Mouse (Mus musculus): ENCODE results near the gene Olfr149.
"Not testable (repeated sequence)": the region's sequence is repeated elsewhere in the genome, so short reads cannot be mapped to it uniquely, and the experiment has no call there.

Gene Olfr149

DNA sequence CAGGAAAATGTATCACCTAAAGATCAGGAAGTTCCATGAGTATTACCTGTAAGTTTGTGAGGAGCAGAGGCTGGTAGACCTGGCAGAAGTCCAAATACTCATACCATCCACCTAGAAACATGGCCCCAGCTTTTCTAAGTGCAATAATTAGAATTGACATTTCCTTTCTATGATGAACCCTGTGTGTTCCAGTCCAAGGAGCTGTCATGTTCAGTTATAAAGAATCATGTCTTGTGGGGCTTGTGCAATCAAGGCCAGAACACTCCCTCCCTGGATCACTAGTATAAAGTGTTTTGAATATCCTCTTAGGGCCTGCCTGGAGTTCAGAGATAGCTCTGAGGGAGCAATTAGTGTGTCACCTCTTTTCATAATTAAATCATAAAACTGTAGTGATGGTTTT is at the start of gene Olfr149:
Gene Olfr149 (minus strand): TSS at position 101 of the 400 bp plus-strand sequence.
- DNase-seq: peak; percentile 17

GRCm38 (mm10) chr9:39746428-39746827 is 39.5 kb upstream of the Olfr149 start:
- DNase-seq: no peak

- DNase-seq: no peak
Observed at GRCm38 (mm10) chr9:39745949-39746348, 39.0 kb upstream of the Olfr149 start, which contains the start of gene Olfr967. TSS of gene Olfr967 (plus strand) at chr9:39746249.

DNA sequence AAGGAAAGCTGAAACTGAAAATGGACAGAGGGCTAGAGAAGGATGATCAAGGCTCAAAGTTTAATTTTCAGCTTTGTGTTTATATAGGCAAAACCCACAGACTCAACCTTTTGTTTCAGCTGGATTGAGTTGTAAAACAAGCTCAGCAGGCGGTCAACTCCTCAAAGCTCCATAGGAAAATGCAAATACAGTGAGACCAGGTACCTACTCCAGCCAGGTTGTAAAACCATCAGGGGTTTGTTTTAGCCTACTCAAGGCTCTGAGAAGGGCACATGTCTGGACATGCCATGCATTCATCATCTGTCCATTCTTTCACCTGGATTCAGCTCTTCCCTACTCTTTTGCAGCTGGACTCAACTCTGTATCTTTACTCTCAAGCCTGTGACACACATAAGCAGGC is 33.8 kb upstream of the Olfr149 start:
- no peak for DNase-seq

GRCm38 (mm10) chr9:39730678-39731077 is 23.8 kb upstream of the Olfr149 start, which contains the start of gene Olfr150:
TSS of gene Olfr150 (plus strand) at chr9:39730978.
- no peak for DNase-seq

DNA sequence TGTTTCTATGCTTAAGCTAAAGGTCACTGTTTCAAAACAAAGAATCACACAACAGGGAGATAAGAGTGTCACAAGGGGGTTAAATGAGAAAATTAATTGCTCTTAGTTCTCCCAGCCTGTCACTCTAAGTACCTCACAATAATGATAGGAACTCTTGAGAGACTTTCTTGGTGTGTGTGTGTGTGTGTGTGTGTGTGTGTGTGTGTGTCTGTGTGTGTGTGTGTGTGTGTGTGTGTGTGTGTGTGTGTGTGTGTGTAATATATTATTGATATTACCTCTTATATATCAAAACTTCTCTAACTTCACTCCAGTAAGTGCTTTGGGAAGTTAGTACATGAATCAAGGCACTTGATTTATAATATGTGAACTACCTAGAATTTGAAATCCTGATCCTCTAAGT is 4.1 kb upstream of the Olfr149 start, which contains the start of gene Olfr965:
Gene Olfr965 (plus strand): TSS at position 301 of the 400 bp plus-strand sequence.
- DNase-seq: no peak

DNA sequence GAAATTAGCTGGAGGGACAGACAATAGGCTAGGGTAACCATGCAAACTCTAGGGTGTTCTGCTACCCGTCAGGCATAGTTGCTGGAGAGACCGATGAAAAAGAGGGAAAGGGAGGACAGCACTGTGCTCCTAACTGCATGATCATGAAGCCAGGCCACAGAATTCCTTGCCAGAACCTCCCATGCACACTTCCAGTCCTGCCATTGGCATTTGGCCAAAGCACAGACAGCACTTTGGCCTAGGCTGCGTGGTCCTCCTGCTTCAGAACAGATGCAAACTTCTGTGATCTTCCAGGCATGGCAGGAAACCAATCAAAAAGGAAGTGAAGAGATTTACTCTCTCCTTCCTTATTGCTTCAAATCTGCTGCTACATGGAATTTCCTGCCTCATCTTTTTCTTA is 2.0 kb upstream of the Olfr149 start:
- DNase-seq: no peak

DNA sequence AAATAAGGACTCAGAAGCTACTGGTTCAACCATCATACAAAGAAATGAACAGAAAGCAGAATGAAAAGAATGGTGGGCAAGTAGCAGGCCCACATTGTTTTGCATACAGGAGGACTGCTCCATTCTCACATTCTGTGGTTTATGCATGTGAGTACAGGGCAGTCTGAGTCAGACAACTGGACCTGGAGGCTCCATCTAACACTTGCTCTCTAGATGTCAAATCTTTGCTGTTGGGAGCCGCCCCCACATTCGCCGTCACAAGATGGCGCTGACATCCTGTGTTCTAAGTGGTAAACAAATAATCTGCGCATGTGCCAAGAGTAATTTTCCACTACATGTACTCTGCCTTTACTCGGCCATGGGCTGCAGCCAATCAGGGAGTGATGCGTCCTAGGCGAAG is 5.8 kb downstream of the Olfr149 start:
- DNase-seq: not testable (repeated sequence)

GRCm38 (mm10) chr9:39679280-39679679 is 27.6 kb downstream of the Olfr149 start:
- no peak for DNase-seq

DNA sequence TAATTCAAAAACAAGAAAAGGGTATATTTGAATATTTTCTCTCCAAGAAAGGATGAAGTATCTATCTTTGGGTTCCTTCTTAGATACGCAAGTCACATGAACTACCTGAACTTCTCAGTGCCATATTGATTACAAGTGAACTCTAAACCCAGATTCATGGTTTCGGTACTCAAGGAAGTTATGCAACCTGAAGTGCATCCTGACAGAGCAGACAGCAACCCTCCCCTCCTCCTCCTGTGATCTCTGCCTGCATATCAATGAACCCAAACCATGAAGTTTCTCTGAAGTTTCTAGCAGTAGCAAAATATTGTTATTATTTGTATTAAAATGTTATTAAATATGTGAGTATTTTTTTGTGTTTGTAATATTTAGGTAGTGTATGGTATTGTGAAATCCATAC is 28.4 kb downstream of the Olfr149 start:
- no peak for DNase-seq

DNA sequence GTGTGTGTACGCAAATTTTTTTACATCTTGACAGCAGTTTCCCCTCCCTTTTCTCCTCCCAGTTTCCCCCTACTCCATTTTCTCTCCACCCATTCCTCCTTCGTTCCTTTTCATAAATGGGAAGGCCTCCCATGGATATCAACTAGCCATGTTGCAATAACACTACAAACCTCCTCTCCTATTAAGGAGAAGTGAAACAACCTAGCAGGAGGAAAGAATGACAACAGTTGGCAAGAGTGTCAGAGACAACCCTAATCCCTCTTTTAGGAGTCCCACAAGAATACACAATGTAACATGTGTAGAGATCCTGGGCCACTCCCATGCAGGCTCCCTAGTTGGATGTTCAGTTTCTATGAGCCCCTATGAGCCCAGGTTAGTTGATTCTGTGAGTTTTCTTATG is 32.1 kb downstream of the Olfr149 start:
- DNase-seq: no peak

GRCm38 (mm10) chr9:39669723-39670122 is 37.2 kb downstream of the Olfr149 start:
- no peak for DNase-seq

GRCm38 (mm10) chr9:39666905-39667304 is 40.0 kb downstream of the Olfr149 start, which contains the start of gene Olfr963:
TSS of gene Olfr963 (plus strand) at chr9:39667205.
- DNase-seq: no peak

GRCm38 (mm10) chr9:39654756-39655396 is 52.0 kb downstream of the Olfr149 start:
- peak; percentile 31 for DNase-seq
